Mouse (Mus musculus) testis, postnatal 14 days (tissue): ENCODE measurements around the gene I830077J02Rik.
"Not testable (repeated sequence)": the region's sequence is repeated elsewhere in the genome, so short reads cannot be mapped to it uniquely, and the experiment has no call there.

Source experiments
- DNase-seq: peaks from one replicate; pipeline ENCODE4 v3.0.0; 2021; ENCODE audit warnings: low spot score

Gene I830077J02Rik

GRCm38 (mm10) chr3:105932240-105933071 is at the start of gene I830077J02Rik:
I830077J02Rik (minus strand) TSS chr3:105932664.
- DNase-seq: no peak

DNA sequence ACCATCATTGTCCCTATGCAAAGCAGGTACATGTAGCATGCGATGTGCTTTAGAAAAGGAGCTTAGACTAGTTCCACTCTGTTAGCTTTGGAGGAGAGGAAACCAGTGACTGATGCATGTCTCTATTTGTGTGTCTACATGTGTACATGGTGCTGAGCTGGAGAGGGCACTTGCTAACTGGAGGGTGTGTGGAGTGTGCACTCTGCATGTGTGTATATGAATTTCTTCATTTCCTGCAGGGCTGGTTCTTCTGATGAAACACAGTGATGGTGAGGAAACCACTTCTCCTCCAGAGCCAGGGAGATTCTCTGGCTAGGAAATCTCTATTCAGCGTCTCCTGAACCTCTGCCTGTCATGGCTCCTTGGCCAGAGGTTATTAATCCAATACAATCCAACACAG is 41.7 kb upstream of the I830077J02Rik start:
- DNase-seq: no peak

GRCm38 (mm10) chr3:105973411-105973810 is 40.9 kb upstream of the I830077J02Rik start, which contains the start of gene Ovgp1:
Ovgp1 (plus strand) TSS chr3:105973711.
- DNase-seq: no peak

DNA sequence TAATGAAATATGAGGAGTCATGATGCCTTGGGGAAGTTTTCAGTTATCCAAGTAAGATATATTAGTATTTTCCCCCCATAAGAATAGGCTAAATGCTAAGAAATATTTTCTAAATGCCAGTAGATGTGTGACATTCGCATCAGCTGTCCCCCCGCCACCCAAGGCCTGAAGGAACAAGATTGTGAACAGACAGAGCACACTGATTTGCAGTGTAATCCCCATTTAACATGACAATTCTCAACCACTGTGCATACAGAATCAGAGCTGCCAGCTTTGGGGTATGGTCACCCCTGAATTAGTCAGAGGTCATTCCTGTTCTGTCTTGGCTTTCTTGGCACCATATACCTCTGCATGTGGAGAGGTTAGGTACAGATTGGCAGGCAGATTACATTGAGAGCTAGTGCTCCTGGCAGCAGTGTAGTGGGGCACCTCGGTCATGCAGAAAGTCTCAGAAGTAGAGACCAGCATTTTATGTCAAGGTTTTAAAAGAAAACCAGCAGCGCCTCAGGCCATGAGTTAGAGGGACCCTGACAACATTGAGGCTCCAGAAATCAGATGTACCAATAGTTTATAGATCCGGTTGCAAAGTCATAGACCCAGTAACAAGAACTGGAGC is 39.5 kb upstream of the I830077J02Rik start:
- no peak for DNase-seq

DNA sequence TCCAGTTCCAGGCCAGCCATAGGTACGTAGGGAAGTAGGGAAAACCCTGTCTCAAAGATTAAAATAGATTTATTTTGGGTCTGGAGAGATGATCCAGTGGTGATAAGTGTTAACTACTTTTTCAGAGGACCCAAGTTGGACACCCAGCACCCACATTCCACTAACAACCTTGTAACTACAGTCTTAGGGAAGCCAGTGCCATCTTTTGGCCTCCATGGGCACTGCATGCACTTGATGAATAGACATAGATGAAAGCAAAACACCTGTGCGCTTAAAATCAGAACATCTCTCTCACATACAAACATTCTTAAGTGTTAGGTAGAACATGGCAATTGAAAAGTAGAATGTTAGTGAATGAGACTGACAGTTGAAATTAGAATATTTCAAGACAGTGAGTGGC is 28.2 kb upstream of the I830077J02Rik start:
- DNase-seq: no peak

DNA sequence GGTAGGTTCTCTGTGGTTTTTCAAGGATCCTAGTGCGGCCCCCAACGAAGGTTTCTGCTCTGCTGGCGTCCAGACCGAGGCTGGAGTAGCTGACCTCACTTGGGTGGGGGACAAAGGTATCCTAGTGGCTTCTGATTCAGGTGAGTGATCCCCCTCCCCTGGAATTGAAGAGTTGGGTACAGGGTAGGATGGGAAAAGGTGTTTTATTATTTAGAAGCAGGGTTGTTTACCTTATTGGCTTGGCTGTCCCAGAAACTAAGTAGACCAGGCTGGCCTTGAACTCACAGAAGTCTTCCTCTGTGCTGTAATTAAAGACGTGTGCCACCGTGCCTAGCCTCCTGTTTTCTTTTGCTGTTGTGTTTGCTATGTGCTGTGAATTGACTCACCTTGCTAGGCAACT is 27.5 kb upstream of the I830077J02Rik start, which contains the start of gene Atp5f1:
Gene Atp5f1 (minus strand): TSS at position 101 of the 400 bp plus-strand sequence.
- no peak for DNase-seq

DNA sequence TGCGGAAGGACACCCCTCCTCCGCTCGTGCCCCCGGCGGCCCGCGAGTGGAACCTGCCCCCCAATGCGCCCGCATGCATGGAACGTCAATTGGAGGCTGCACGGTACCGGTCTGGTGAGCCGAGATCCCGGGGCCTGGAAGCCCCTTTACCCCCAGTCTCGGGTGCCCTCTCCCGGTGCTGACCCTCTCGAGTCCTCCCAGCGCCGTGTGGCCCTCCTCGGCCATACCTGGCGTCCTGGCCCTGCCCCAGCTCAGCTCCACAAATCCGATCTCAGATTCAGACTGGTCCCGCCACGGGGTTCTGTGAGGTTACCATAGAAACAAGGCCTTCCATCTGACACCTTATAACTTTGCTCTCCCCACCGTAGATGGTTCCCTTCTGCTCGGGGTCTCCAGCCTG is 27.1 kb upstream of the I830077J02Rik start:
- no peak for DNase-seq

DNA sequence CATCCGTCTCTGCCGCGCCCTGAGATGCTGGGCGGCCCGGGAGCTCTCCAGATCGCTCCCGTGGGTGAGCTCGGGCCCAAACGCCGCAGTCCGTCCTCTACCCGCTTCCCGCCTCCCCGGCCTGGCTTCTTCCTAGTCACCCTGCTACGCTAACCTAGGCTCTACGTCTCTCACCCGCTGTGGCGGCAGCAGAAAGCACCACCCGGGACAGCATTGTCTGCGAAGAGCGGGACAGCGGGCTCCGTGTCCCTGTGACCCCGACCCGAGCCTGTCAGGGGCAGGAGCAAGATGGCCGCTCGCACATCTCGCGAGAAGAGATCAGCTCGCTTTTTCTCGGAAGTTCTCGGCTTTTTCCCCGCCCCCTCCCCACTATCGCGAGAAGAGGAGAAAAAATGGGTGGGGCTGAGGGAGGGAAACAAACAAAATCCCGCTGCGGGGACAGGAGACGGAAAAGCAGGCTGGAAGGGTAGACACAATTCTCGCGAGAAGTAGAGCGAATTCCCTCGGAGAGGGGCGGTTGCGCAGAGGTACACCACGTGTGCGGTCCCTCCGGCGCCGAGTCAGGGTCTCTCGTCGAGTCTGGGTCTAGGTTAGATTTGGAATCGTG is 26.6 kb upstream of the I830077J02Rik start, which contains the start of gene Wdr77:
Gene Wdr77 (plus strand): TSS at position 396 of the 607 bp plus-strand sequence.
- DNase-seq: peak; percentile 98

- no peak for DNase-seq
Measured at GRCm38 (mm10) chr3:105958204-105958603, 25.7 kb upstream of the I830077J02Rik start.

- no peak for DNase-seq
Measured at GRCm38 (mm10) chr3:105957235-105957634, 24.8 kb upstream of the I830077J02Rik start.

DNA sequence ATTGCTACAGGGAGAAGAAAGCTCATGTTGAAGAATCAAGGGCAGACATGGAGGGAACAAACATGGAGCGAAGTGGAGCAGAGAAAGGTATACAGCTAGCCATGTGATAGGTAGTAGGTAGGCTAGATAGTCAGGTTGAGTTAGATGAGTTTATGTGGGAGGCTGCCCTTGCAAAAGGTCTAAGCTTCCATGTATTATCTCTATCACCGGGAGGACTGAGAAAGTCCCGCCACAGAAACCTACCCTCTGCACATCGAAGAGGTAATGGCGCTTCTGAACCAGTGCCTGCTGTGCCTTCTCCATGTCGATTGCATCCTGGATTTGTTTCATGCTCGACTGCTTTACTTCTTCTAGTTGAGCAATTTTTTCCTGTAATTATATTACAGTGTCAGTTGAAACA is 18.9 kb upstream of the I830077J02Rik start:
- no peak for DNase-seq

GRCm38 (mm10) chr3:105936111-105936510 is 3.6 kb upstream of the I830077J02Rik start:
- DNase-seq: no peak

DNA sequence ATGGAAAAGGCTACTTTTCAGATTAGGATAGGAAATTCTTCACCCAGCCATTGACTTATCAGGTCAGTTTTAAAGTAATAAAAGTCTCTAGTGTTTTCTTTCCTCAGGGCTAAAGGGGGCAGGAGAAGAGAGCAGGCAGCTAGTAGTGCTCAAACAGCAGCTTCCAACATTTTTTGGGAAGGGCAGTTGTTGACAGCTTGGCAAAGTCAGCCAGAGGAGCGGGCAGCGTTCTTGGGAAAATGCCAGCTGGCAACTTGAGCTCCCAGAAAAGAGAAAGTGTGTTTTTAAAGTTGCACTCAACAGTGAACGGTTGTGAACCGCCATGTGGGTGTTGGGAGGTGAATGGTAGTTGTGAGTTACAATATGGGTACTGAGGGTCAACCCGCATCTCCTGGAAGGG is 2.6 kb upstream of the I830077J02Rik start:
- DNase-seq: no peak

GRCm38 (mm10) chr3:105933926-105934325 is 1.5 kb upstream of the I830077J02Rik start:
- DNase-seq: no peak

DNA sequence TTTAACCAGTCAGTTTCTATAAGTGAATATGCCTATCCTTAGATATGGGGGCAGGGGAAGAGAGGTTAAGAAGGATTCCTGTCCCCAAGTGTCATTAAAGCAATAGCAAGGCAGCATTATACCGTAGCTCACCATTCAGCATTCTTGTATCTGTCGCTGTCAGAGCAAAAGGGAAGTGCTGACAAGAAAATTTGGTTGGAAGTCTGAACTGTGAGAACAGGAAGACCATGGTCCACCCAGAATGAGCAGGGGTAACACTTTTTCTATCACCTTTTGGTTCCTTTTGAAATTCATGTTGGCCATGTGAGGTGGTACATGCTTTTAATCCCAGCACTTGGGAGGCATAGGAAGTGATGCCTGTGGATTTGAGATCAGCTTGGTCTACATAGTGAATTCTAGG is 1.4 kb downstream of the I830077J02Rik start:
- no peak for DNase-seq

GRCm38 (mm10) chr3:105929821-105930220 is 2.6 kb downstream of the I830077J02Rik start:
- no peak for DNase-seq

DNA sequence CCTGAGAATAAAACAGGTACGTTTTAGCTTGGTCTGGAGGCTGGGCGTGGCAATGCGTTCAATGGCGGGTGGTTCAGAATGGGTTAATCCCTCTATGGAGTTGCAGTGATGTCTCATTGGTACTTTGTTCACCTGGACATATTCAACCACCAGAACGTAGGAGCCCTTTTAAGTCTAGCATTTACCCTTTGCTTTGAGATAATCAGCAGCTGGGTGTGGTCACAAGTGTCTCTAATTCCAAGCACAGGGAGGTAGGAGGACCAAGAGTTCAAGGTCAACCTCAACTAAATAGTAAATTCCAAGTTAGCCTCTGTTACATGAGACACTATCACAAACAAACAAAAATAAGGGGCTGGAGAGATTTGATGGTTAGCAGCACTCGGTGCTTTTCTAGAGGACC is 3.7 kb downstream of the I830077J02Rik start:
- DNase-seq: no peak

- DNase-seq: no peak
Measured at GRCm38 (mm10) chr3:105928195-105928569, 4.3 kb downstream of the I830077J02Rik start.

GRCm38 (mm10) chr3:105927561-105928194 is 4.8 kb downstream of the I830077J02Rik start:
- no peak for DNase-seq

- no peak for DNase-seq
Measured at GRCm38 (mm10) chr3:105924616-105925015, 7.8 kb downstream of the I830077J02Rik start.

DNA sequence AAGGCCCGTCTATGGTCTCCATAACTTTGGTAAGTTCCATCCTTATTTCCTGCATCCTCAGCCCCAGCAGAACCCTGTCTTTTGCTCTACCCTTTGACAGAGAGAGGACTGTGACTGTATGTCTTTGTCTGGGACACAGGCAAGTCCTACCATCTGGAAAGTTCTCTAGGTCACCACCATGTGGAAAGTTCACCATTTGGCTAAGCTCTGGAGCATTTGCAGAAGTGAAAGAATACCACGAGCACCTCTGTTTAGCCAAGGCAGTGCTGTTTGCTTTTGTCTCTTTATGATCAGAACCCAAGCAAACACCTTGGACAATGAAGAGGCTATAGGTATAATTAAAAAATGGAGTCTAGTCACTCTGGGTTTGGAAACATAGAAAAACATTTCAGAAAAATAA is 10.5 kb downstream of the I830077J02Rik start:
- DNase-seq: no peak

DNA sequence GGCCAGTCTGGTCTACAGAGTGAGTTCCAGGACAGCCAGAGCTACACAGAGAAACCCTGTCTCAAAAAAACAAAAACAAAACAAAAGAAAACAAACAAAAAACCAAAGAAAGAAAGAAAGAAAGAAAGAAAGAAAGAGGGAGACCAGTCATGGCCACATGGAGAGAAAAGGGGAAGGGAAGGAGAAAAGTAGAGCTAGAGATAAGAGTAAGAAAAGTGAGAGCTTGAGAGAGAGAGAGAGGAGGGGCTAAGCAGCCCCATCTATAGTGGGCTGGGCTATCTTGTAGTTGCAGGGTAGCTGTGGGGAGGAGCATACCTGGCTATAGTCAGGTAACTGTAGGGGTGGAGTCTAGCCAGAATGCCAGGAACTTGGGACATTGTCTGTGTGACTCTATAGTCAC is 11.7 kb downstream of the I830077J02Rik start:
- not testable (repeated sequence) for DNase-seq
